Mouse (Mus musculus) monocyte, adult 2 months (primary cell): ENCODE results near the gene Tbl1xr1.

Source experiments
- DNase-seq, 2 experiments: peaks; one replicate each; pipeline ENCODE4 v3.0.0; 2022; ENCODE audit warnings: low spot score in 2 of 2, low read depth in 1 of 2

The Tbl1xr1 gene

DNA sequence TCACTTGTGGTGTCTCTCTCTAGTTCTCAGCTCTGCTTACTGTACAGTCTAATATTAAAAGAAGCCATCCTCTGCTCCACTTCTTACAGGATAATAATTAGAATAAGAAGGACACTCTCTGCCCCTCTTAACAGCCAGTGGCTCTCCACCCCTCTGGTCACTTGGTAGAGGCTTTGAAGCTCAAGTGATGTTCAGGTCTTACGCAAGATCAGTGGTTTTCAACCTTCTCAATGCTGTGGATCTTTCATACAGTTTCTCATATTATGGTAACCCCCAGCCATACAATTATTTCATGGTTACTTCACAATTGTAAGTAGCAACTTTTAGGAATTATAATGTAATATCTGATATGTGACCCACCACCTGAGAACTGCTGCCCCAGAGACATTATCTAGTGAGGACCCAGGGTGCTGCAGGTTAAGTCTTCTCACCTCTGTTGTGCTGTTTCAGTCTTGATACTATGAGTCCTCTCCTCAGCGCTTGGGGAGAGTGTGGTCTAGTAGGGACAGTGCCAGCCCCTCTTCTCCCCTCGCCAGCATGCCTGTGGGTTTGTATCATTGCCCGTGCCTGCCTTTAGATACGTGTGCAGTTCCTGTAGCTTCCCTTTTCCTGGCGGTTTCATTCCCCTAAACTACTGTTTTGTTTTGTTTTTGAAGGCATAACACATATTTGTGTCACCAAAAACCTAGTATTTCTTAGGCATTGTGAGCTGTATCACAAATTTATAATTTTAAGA is 65.7 kb downstream of the Tbl1xr1 start:
- no peak for DNase-seq

DNA sequence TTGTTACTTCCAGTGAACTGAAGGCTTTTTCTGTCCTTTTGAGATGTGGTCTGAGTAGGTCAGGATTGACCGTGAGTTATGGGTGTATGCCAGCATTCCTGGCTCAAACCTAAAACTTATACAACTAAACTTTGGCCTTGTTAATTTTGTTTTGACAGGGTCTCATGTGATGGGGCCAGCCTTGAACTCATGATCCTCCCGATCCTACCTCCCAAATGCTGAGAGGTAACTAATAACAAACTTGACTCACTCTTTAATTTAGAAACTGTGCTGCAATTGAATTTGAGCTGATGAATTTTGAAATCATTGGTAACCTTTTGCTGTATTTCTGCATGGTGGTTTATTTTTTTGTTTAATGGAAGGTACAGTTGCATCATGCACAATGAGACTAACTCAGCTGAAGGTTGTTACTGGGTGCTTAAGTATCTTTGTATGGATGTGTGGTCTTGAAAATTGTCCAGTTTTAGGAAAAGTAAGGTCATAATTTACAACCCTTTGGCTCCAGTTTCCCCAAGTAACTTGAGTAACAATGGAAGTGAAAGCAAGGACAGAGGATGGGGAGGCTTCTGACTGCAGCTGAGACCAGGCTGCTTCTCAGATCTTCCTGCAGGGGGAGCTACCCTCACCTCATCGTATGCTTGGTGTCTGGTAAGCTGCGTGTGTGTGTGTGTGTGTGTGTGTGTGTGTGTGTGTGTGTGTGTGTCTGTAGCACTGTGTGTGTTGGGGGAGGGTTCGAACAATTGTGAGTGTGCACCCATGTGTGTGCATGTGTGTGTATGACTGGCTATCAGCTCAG is 66.6 kb downstream of the Tbl1xr1 start:
- DNase-seq: peak in 1 of 2 experiments; percentile 18

DNA sequence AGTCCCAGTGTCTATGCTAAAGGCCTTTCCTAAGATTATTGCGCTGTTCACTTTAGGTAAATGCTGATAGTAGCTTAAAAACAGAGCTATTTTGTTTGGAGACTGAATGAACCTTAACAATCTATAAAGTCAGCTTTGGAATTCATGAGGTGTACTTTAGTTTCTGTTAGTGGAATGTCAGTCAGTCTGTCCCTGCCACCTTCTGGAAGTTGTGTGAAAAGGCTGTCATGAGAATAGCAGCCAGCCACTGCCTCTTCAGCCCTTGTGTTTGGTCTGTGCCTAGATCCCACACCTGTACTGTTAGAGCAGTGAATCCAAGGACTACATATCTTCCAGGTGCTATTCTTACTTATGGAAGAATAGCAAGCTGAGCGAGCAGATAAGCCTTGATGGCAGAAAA is 67.8 kb downstream of the Tbl1xr1 start:
- DNase-seq: no peak

DNA sequence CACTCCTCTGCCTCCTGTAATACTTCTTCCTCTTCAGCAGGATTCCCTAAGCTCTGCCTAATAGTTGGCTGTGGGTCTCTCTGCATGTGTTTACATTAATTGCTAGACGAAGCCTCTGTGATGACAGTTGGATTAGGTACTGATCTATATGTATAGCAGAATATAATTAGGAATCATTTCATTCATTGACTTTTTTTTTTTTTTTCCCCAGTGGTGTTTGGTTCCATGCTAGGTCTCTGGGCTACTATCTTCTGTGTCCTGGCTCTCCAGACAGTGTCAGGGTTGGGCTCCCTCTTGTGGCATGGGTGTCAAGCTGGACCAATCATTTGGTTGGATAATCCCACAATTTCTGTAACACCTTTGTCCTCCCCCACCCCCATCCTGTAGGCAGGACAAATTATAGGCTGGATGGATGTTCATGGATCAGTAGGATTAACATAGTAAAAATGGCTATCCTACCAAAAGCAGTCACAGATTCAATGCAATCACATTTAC is 71.0 kb downstream of the Tbl1xr1 start:
- no peak for DNase-seq

DNA sequence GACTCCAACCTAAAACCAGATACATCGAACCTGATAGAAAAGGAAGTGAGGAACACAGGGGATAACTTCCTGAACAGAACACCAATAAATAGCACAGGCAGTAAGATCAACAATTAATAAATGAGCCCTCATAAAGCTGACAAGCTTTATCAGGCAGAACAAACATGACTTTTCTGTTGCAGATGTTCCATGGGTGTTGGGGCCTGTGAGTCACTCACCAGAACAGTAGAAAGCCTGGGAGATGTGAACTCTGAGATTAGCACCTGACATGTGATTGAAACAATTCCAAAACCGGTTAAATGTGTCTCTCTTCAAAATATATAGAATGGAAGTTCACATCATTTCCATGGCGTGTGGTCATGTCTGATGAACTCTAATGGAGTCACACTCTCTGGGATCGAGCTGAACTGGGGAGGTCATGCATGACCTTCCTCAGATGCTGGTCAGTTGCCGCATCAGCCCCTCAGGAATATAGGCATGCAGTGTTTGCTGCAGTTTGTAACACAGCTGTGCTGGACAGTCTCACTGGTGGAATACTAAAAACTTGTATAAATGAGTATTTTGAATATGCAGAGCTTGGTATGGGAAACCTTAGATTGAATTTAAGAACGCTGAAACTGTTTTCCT is 72.0 kb downstream of the Tbl1xr1 start:
- DNase-seq: no peak

DNA sequence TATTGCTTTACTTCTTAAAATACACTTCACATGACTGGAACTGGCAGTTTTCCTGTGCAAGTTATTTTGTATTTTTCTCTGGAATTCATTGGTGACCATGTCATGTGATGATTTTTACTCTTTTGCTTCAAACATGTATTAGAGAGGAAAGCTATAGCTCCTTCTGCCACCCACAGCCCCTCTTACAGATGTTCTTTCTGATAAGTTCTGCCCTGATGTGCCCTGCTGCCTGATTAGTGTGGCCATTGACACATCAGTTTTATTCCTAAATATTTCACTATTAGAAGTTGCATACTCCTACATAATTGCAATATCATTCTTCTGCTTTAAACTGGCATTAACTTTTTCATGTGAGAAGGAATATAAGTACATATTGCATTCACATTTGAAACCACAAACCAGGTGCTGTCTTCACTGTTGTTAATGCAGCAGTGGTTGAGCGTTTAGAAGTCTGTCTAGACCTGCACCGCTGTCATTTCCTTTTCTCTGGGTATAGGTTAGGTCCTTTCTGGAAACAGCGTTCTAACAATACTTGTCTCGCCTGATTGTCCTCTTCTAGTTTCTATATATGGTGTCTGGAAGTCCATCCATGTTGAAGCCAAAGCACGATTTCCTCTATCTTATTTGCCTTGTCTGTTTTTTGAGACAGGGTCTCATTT is 74.5 kb downstream of the Tbl1xr1 start:
- DNase-seq: no peak

DNA sequence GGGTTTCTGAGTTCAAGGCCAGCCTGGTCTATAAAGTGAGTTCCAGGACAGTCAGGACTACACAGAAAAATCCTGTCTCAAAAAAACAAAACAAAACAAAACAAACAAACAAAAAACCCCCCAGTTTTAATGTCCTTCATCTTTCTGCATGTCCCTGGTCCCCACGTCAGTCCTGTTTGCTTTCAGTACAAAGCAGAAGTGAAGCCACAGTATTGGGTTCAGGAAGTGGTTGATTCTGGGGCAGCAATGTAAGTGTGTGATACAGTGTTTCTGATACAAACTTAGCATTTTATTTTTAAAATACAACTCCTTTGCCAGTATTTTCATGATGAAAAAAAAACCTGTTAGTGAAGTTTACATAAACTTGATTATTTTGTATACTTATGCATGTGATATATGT is 76.3 kb downstream of the Tbl1xr1 start:
- DNase-seq: no peak

DNA sequence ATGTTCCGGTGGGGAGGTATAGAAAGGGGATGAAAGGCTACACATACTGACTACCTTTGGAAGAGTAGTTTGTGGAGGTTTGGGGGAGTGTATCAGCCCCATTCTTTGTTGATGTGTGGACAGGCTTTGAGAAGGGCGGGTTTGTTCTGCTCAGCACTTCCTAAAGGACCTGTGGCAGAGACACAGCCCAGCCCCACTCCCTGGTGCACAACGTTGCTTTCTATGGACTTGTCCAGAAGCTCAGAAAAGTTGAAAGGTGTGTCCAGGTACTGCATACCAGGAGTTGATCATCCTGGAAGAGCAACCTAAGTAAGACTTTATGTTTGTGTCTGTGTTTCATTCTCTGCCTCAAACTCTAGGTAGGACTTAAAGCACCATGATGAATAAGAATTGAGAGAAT is 78.1 kb downstream of the Tbl1xr1 start:
- no peak for DNase-seq

DNA sequence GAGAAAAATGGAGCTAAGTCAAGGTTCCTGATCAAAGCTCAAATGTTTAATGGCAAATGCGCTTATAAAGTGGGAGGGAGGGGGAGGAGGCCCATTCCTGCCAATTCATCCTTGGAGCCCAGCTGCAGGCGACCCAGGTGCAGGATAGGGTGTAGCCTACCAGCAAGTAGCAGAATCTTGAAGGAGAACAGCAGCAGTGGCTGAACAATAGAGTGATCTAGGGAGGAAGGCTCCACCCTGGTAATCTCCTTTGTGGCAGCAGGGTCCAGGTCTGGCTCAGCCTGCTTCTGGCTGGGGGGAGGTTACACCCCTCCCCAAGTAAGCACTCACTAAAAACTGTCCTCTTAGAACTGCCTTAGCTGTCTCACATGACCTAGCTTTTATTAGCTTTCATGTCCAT is 79.9 kb downstream of the Tbl1xr1 start:
- DNase-seq: no peak

DNA sequence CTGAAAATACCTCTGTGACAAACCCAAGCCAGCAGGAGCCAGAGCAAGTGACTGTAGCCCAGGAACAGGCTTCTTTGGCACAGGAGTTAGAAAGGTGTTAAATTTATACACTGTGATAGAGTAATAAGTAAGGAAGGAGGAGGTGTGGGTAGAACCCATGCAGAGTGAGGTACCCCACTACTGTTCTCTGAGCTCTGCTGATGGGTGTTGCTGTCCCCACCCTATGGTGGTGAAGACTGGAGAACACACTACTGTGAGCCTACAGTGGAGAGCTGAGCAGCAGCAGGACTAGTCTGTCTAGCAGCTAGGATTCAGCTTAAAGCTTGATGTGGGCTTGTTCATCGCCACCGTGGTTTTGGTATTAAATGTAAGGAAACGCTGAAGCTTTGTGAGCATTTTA is 86.5 kb downstream of the Tbl1xr1 start:
- DNase-seq: no peak

DNA sequence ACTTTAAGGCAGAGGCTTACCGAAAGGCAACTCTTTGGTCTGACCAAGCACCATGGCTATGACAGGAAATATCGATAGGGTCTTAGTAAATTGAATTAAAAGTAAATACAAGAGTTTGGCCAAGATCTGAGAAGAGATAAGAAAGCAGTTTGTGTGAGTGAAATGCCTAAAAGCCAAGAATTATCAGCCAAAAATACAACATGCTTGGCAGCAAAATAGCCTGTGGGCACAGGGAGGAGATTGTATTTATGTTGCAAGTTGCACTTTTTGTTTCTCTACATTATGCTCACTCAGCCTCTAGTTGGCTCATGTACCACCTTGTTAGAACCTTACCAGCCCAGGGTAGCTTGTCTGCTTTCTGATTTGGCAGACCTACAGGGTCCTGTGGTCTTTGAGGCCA is 91.4 kb downstream of the Tbl1xr1 start:
- no peak for DNase-seq

DNA sequence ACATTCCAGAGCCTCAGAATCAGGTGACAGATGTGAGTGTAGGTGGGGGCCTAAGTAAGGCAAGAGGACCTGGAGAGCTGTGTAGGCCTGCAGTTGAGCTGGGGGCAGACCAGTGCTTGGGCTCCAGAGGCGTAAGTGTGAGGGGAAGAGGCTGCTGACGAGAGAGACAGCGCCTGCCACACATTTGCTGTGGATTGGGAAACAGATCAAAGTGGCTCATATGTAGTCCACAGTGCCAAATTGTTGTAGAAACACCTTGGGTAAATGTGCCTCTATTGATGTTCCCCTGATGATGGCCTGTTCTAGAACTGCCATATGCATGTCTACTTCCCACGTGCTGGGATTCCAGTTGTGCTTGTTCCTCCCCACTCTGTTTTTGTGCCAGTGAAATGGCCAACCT is 92.0 kb downstream of the Tbl1xr1 start:
- DNase-seq: no peak

DNA sequence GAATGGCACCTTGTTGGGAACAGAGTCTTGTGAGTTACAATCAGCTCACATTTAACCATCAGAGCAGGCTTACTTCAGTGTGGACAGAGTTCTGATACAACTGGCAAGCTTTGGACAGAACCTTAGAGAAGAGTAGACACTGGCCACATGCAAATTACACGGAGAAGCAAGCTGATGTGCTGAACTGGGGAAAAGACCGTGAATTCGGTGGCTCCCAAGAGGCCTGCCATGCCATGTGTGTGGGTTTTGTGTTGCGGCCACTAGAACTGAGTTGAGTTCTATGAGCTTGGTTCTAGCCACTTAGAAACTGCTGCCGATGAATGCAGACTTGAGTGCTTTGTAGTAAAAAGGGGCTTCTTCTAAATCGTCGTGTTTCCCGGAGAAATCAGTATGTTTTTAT is 95.1 kb downstream of the Tbl1xr1 start:
- DNase-seq: no peak

DNA sequence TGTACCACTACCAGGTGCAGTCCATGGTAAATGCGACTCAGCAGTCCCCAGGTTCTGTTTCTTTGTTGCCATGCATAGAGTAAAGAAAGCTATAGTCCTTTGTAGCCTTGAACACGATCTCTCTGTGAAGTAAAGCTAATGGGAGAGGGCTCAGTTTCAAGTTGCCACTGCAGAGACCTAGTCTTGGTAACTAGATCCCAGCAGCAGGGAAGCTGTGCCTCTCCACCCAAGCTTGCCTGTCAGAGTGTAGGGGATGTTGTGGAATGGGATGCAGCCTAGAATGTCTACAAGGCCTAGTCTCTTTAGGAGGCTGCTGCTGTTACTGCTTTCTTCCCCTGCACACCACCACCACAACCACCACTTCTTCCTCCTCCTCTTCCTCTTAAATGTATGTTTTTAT is 96.0 kb downstream of the Tbl1xr1 start:
- no peak for DNase-seq

DNA sequence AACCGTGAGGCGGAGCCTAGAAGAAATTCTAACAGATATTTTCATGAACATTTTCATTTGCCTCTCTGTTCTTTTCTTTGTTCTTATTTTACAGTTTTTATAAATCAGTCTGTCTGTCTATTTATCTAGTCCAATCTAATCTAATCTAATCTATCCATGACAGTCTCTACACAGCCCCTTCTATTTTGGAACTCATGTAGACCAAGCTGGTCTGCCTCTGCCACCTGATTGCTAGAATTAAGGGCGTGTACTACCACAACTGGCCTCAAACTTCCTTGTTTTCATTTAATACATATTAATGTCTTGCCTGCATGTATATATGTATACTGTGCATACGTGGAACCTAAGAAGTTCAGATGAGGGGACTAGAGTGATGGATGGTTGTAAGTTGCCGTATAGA is 96.7 kb downstream of the Tbl1xr1 start:
- no peak for DNase-seq

DNA sequence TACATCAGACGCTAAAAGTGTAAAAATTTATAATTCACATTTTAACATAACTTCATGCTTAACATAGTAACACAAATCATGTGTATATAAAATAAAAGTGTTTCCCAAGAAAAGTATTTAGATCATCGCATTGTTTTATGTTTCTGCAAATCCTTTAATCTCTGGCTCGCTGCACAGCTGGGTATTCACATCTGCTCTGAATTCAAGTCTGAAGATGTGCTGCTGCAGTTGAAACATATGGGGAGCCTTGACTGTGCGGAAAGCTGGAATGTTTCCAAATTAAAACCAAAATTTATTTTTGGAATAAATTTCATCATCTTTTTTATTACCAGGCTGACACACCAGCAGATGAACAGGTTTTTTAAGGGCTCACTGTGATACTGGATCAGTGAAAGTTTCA is 97.8 kb downstream of the Tbl1xr1 start:
- no peak for DNase-seq

DNA sequence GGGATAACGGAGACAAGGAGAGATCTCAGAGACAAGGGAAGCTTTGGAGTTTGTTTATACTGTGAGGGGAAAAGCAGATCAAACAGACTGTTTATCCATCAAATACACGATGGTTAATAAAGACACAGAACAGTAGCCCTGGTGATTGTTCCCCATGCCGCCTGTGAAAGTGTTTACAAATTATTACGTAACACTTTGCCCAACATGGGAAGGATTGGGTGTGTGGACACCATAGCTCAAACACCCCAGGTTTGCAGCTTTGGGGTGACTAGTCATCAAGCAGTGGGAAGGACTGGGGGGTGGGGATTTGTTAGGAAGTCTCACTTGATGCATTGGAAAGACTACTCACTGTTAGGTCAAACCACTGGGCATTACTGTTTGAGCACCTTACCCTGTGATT is 103.6 kb downstream of the Tbl1xr1 start:
- DNase-seq: no peak

DNA sequence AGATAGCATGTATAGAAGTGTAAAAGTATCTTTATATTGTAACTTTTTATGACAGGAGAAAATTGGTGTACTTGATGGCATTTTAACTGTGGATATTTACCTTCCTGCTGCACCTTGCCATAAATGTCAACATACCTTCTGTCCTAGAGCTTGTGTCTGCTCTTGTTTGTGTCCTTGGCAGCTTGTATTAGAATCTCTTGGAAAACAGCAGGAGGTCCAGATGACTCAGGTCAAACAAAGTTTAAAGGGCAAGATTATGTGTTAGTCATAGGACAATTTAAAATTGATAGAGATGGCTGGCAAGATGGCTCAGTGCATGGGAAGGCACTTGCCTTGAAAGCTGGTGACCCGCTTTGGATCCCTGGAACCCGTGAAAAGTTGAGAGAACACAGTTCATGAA is 104.6 kb downstream of the Tbl1xr1 start:
- no peak for DNase-seq

DNA sequence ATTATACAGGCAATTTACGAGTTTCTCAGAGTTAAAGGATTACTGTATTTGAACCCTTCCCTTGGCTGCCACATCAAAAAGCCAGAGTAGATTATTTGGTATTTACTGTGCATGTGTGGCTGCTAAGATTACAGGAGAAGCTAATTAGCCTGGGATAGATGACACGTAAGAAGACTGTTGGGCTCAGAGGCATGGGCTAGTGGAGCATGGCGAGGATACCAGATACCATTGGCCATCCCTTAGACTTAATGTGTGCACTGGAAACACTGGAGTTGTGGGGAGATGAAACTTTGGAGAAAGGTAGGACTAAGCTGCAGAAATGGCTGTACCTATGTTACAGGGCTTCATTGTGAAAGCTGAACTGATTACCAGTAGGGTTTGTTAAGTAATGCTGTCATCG is 108.8 kb downstream of the Tbl1xr1 start:
- DNase-seq: no peak

DNA sequence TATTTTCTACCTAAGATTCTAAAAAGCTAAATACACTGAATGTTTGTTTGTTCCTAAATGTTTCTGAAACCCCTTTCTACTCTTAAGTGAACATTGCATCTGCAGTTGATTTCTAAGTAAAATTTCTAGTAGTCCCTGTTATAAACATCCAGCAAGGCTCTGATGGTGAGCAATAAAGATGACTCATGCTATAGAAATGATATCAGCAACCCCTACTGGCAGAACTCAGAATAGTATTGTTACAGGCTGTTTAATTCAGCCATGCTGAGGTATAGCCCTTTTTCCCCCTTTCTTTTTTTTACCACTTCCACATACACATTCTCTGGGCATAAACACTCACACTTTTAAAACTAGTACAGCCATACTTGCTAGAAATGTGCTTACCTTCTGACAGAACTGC is 114.0 kb downstream of the Tbl1xr1 start:
- no peak for DNase-seq

DNA sequence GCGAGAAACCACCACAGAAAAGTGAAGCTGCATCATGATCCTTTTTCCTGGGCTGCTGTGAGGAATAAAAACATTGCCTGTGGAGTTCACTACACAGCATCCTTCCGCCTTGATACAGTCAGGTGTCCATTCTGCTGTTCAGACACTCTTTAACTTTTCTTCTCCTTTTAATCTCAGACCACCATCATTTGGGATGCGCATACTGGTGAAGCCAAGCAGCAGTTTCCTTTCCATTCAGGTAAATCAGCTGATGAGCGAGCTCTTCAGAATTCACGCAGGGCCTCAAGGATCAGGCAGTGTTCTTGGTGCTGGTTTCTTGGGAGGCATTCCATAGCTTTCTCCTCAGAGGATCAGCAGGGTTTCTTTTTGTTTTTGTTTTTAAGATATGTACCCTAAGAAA is 116.5 kb downstream of the Tbl1xr1 start:
- DNase-seq: no peak
